Mouse (Mus musculus) adrenal gland, postnatal 4 days (tissue): ENCODE data around the gene Olfr1508. TPM values are rescaled to one million over a fixed set of nuclear protein-coding genes. Genes with fewer than 3 reads are reported as not detected.
"Not testable (repeated sequence)": the region's sequence is repeated elsewhere in the genome, so short reads cannot be mapped to it uniquely, and the experiment has no call there.

Source experiments
- DNase-seq, 2 experiments: peaks; one replicate each; pipeline ENCODE4 v3.0.0; 2021 to 2022; ENCODE audit warnings: low spot score in 2 of 2, mixed read lengths in 2 of 2
- long read RNA-seq, 2 experiments: library from polyadenylated mRNA; stranded (forward); transcript quantifications; one replicate each; pipeline ENCODE4 v2.0.0; 2021
- total RNA-seq, 2 experiments: library from RNA; stranded (reverse); gene quantifications; 2 replicates each; pipeline ENCODE4 v1.2.3; 2021

Olfr1508 gene
- total RNA-seq: not detected
- long read RNA-seq, experiment 1: 0 reads
- long read RNA-seq, experiment 2: 0 reads

- no peak for DNase-seq
These were observed at the start of gene Olfr1508 for GRCm38 (mm10) chr14:52467395-52467794. Gene Olfr1508, minus strand, starts transcription at chr14:52467495.

GRCm38 (mm10) chr14:52495516-52495915, 28.2 kb upstream of the Olfr1508 start, which contains the start of gene Olfr1507:
Gene Olfr1507, minus strand, starts transcription at chr14:52495749.
- DNase-seq: no peak

GRCm38 (mm10) chr14:52465738-52466137, 1.6 kb downstream of the Olfr1508 start:
- no peak for DNase-seq

- DNase-seq: no peak
These were observed 5.4 kb downstream of the Olfr1508 start for GRCm38 (mm10) chr14:52461928-52462327.

- no peak for DNase-seq
These were observed 16.2 kb downstream of the Olfr1508 start for GRCm38 (mm10) chr14:52451138-52451537.

- DNase-seq: no peak
These were observed 24.6 kb downstream of the Olfr1508 start, which contains the start of gene Olfr1509 for GRCm38 (mm10) chr14:52442690-52443089. Gene Olfr1509, plus strand, starts transcription at chr14:52442990.

GRCm38 (mm10) chr14:52427686-52428085, 39.6 kb downstream of the Olfr1508 start:
- no peak for DNase-seq

- no peak for DNase-seq
These were observed 53.0 kb downstream of the Olfr1508 start, which contains the start of gene Olfr1510 for GRCm38 (mm10) chr14:52414273-52414672. Gene Olfr1510, minus strand, starts transcription at chr14:52414373.

GRCm38 (mm10) chr14:52410142-52410919, 57.0 kb downstream of the Olfr1508 start:
- not testable (repeated sequence) for DNase-seq

Other genes with a start within 250 kb of the Olfr1508 start
- 100 to 1,000 TPM; 153 to 165 TPM for gene Chd8, start 209.7 kb downstream of the Olfr1508 start, total RNA-seq
- 10 to 100 TPM; 61.8 to 62.0 TPM for gene Tox4, start 188.3 kb downstream of the Olfr1508 start, total RNA-seq
- 10 to 100 TPM; 38.9 to 39.8 TPM for gene Rab2b, start 187.9 kb downstream of the Olfr1508 start, total RNA-seq
- gene Mettl3, start 162.4 kb downstream of the Olfr1508 start, total RNA-seq: 10 to 100 TPM; 32.0 to 41.9 TPM
- 10 to 100 TPM; 17.0 to 20.1 TPM for gene Sall2, start 138.7 kb downstream of the Olfr1508 start, total RNA-seq
- not detected for gene Olfr1513, start 111.1 kb downstream of the Olfr1508 start, total RNA-seq
- gene Olfr1512, start 88.3 kb downstream of the Olfr1508 start, total RNA-seq: not detected
- gene Olfr1511, start 70.1 kb downstream of the Olfr1508 start, total RNA-seq: not detected
- not detected for gene Olfr1510, start 53.1 kb downstream of the Olfr1508 start, total RNA-seq
- not detected for gene Olfr1509, start 24.5 kb downstream of the Olfr1508 start, total RNA-seq
- not detected for gene Olfr1507, start 28.3 kb upstream of the Olfr1508 start, total RNA-seq